Mouse (Mus musculus) adrenal gland, adult 18-20 months (tissue): ENCODE measurements around the gene Rnf141. TPM values are rescaled to one million over a fixed set of nuclear protein-coding genes. Genes with fewer than 3 reads are reported as not detected.

Experiments
- DNase-seq, 2 experiments: peaks; one replicate each; pipeline ENCODE4 v3.0.0; 2021 to 2022; ENCODE audit warnings: low spot score in 2 of 2
- microRNA-seq, 2 experiments: library from miRNA; unstranded; fragments of <30 nt; microRNA quantifications; one replicate each; pipeline ENCODE4 v1.2.0; 2021; ENCODE audit warnings: borderline number of aligned reads in 2 of 2
- total RNA-seq, 2 experiments: library from RNA; stranded (reverse); gene quantifications; 1 replicate in 1 of 2; 2 replicates in 1 of 2; pipeline ENCODE4 v1.2.3; 2021

Rnf141 gene
- total RNA-seq, 2 experiments from 2014 or later: 51.6 to 79.2 TPM

- no peak for DNase-seq
These were observed 73.3 kb downstream of the Rnf141 start for GRCm38 (mm10) chr7:110770949-110771348.

GRCm38 (mm10) chr7:110769094-110769493, 75.2 kb downstream of the Rnf141 start:
- DNase-seq: no peak

GRCm38 (mm10) chr7:110768451-110769064, 75.7 kb downstream of the Rnf141 start:
- DNase-seq: peak in 1 of 2 experiments; percentile 62

GRCm38 (mm10) chr7:110768001-110768400, 76.3 kb downstream of the Rnf141 start, which contains the start of gene Ampd3:
TSS of gene Ampd3 (plus strand) at chr7:110768206.
- DNase-seq: no peak

GRCm38 (mm10) chr7:110762605-110763180, 81.6 kb downstream of the Rnf141 start:
- no peak for DNase-seq

- no peak for DNase-seq
These were observed 87.8 kb downstream of the Rnf141 start for GRCm38 (mm10) chr7:110756440-110756839.

- DNase-seq: no peak
These were observed 90.3 kb downstream of the Rnf141 start for GRCm38 (mm10) chr7:110753926-110754330.

- DNase-seq: no peak
These were observed 90.9 kb downstream of the Rnf141 start for GRCm38 (mm10) chr7:110753310-110753709.

GRCm38 (mm10) chr7:110751634-110752033, 92.6 kb downstream of the Rnf141 start:
- no peak for DNase-seq

GRCm38 (mm10) chr7:110750834-110751233, 93.4 kb downstream of the Rnf141 start:
- DNase-seq: no peak

Small RNAs within 50 kb of the gene (microRNA-seq; reads per million reads assigned to microRNA genes)
- gene Gm47282: 0 reads per million in 2 experiments

Other genes with a start within 250 kb of the Rnf141 start
- gene Sbf2, start 229.5 kb downstream of the Rnf141 start, total RNA-seq: 10 to 100 TPM; 32.7 to 36.6 TPM
- gene Adm, start 216.8 kb downstream of the Rnf141 start, total RNA-seq: 10 to 100 TPM; 19.2 to 26.4 TPM
- 10 to 100 TPM; 18.8 to 22.6 TPM for gene Ampd3, start 76.3 kb downstream of the Rnf141 start, total RNA-seq
- 10 to 100 TPM; 11.3 to 19.0 TPM for gene Lyve1, start 18.8 kb upstream of the Rnf141 start, total RNA-seq
- gene Mrvi1, start 138.0 kb upstream of the Rnf141 start, total RNA-seq: 10 to 100 TPM; 11.5 to 12.8 TPM
- 10 to 100 TPM; 44.4 to 48.3 TPM for gene Ctr9, start 184.5 kb upstream of the Rnf141 start, total RNA-seq
- 1,000 to 10,000 TPM in 1 of 2 experiments, 100 to 1,000 TPM in 1; 957 to 1,079 TPM for gene Eif4g2, start 238.6 kb upstream of the Rnf141 start, total RNA-seq